Mouse (Mus musculus): ENCODE results near the gene Nphp3. TPM values are rescaled to one million over a fixed set of nuclear protein-coding genes. Genes with fewer than 3 reads are reported as not detected.

The Nphp3 gene
- polyA plus RNA-seq (2012; rRNA removed), result 2.7 and 2.9 TPM in 2 replicates

DNA sequence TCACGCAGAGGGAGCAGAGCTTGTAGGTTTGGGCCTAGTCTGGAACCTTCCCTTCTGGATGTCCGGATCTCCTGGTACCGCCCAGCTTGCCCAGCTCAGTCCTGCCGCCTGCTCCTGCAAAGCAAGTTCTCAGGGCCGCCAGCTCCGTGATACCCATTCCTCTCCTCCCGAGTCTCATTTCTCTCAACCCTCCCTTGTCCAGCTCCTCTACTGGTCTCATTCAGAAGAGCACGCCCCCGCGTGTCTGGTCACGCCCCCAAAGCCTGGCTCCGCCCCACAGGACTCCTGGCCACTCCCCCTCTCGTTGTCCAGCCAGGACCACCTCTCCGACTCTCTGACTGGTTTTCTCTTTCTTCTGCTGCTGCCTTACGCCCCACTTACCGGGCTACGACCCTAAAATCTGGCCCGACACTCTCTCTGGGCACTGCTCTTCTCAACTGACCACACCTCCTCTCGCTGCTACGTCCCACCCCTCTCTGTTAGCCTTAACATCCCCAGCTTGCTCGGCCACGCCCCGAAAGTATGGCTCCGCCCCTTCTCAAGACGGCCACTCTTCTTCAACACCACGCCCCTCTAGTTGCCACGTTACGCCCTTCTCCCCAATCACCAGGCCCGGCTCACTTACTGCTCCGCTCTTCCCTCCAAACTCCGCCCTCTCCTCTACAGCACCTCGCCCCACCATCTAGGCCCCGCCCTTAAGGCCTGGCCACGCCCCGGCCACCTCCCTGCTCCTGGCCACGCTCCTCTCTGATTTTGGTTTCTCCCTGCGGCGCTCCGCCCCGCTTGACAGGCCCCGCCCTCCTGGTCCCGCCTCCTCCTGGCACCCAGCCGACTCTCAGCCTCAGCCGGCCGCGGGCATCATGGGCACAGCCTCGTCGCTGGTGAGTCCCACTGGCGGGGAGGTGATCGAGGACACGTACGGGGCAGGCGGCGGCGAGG, at the start of gene Nphp3:
Gene Nphp3, plus strand, starts transcription at position 624 of the 939 bp plus-strand sequence.

DNA sequence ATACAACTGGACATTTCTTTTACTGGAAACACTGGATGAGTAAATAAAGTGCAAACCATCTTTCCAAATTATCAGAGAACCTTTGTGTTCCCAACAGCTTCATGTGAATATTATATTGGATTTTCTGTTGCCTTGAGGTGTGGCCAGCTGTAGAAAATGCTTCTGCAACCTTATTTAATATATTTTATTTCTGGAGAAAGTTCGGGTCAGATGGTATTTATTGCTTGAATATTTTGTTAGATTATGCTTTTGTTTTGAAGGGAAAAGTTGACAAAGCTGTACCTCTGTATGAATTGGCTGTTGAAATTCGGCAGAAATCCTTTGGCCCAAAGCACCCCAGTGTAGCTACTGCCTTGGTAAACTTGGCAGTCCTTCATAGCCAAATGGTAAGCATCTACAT, 38.0 kb downstream of the Nphp3 start, which contains the start of gene Gm28305:
Gene Gm28305, plus strand, starts transcription at position 301 of the 400 bp plus-strand sequence.

DNA sequence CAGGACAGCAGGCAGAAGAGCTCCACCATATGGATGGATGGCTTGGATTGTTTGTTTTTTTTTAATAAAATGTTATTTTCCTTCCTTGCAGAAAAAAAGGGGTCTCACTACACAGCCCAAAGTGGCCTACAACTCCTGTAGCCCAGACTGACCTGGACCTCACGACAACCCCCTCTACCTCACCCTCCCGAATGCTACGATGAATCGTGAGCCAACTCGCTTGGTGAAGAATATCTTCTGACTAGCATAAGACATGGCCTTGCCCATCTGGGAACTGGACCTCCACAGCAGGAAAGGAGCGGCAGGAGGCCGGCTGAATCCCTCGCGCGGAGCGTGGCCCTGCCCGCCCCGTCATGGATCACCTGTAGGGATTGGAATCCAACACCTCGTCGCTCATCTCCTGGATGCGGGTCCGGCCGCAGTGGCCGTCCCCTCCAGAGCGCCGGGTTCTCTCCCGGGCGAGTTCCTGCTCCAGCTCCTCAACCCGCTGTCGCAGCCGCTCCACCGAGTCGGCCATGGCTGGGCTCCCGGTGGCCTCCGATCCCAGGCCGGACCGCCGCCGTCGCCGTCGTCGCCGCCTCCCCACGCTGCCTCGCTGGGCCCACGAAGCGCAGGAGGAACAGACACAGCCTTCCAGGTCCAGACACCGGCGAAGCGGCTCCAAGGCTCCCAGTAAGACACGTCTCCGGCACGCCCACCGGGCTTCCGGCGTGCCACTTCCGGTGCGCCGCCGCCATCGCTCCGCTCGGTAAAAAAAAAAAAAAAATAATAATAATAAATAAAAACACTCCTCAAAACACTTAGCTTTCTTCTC, 60.3 kb downstream of the Nphp3 start, which contains the start of gene Uba5:
Gene Uba5, minus strand, starts transcription at position 705 of the 814 bp plus-strand sequence.

DNA sequence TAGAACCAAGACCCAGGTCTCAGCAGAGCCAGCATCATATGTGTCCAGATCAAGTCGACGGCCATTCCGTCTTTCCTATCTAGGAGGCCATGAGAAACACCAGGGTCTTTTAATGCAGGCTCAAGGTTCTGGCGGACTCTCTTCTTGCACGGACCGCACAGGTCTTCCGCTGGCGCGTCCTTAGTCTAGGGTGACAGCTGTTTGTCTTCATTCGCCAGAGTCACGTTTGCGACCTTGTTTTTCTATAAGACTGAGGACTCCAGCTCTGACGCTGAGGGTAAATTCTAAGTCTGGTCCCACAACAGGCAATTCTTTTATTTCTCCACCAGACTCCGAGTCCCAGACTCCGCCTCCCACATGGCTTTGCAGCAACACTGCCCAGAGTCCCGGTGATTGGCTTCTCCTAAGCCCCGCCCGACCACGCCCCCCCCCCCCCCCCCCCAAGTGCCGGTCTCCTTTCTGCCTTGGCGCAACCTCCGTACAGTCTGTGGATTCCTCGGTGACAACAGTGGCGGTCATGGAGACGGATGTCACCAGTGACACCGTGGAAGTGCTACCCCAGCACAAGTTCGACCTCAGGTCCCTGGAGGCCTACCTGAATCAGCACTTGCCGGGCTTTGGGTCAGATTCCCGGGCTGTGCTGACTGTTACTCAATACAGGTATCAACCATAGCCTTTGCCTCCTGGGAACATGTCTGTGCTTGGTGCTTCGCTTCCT, 61.1 kb downstream of the Nphp3 start, which contains the start of gene Acad11:
Gene Acad11, plus strand, starts transcription at position 134 of the 718 bp plus-strand sequence.

Other genes starting within 250 kb of the Nphp3 start
- gene Tmem108, start 240.7 kb upstream of the Nphp3 start, polyA plus RNA-seq (2012; rRNA removed), result 0.61 and 0.88 TPM in 2 replicates
- not detected in 2 replicates for gene Gm28305, start 38.1 kb downstream of the Nphp3 start, polyA plus RNA-seq (2012; rRNA removed)
- 5.6 and 6.2 TPM in 2 replicates for gene Uba5, start 60.6 kb downstream of the Nphp3 start, polyA plus RNA-seq (2012; rRNA removed)
- 16.3 and 17.3 TPM in 2 replicates for gene Acad11, start 60.8 kb downstream of the Nphp3 start, polyA plus RNA-seq (2012; rRNA removed)
- gene Ackr4, start 124.4 kb downstream of the Nphp3 start, polyA plus RNA-seq (2012; rRNA removed), result 0.99 and 2.7 TPM in 2 replicates